Mouse (Mus musculus) heart, embryonic 15.5 days (tissue): ENCODE measurements around the gene Xirp2. TPM values are rescaled to one million over a fixed set of nuclear protein-coding genes. Genes with fewer than 3 reads are reported as not detected.

Experiments used
- ATAC-seq: fragments of 200-750 bp; cut with Nextera tagmentation; replicated peaks from 2 replicates; pipeline ENCODE4 v1.8.0; 2017; ENCODE audit warnings: low read depth, moderate TSS enrichment; ENCODE audit not compliant: insufficient number of reproducible peaks, insufficient read depth, low FRiP score
- H3K27ac ChIP-seq: fragments of 300-500 bp; sonication (generic); 2 replicates; pipeline ENCODE4 v1.5.1; 2015; ENCODE audit warnings: mild to moderate bottlenecking, inconsistent platforms
- H3K27me3 ChIP-seq: fragments of 300-500 bp; sonication (generic); 2 replicates; pipeline ENCODE4 v1.6.1; 2015; ENCODE audit warnings: inconsistent platforms
- H3K36me3 ChIP-seq: fragments of 300-500 bp; sonication (generic); 2 replicates; pipeline ENCODE4 v1.6.1; 2015; ENCODE audit warnings: mild to moderate bottlenecking, inconsistent platforms
- H3K4me1 ChIP-seq: fragments of 300-500 bp; sonication (generic); replicated peaks from 2 replicates; pipeline ENCODE4 v1.6.1; 2015; ENCODE audit warnings: inconsistent platforms
- H3K4me2 ChIP-seq: fragments of 300-500 bp; sonication (generic); 2 replicates; pipeline ENCODE4 v1.6.1; 2015; ENCODE audit warnings: inconsistent platforms, mild to moderate bottlenecking, moderate library complexity
- H3K4me3 ChIP-seq: fragments of 300-500 bp; sonication (generic); 2 replicates; pipeline ENCODE4 v1.5.1; 2015; ENCODE audit warnings: mild to moderate bottlenecking, inconsistent platforms
- H3K9ac ChIP-seq: fragments of 300-500 bp; sonication (generic); 2 replicates; pipeline ENCODE4 v1.6.1; 2015; ENCODE audit warnings: mild to moderate bottlenecking, inconsistent platforms
- H3K9me3 ChIP-seq: fragments of 300-500 bp; sonication (generic); replicated peaks from 2 replicates; pipeline ENCODE4 v1.6.1; 2016; ENCODE audit warnings: inconsistent platforms
- whole genome bisulfite sequencing: fragments of 180-500 bp; shearing (Covaris S2); methylation state at CpG from one replicate; pipeline ENCODE4 v1.1.7; 2015; ENCODE audit warnings: mixed read lengths; 5-methylcytosine and 5-hydroxymethylcytosine counted together
- polyA plus RNA-seq: library from polyadenylated mRNA; unstranded; fragments of >200 nt; fragmentation: Nextera tagmentation; extraction: Ambion mirVana; gene quantifications from 2 replicates; pipeline ENCODE4 v1.2.1, GENCODE M21; 2015

The Xirp2 gene
- polyA plus RNA-seq, 1 experiment from 2014 or later, result 0.21 TPM

DNA sequence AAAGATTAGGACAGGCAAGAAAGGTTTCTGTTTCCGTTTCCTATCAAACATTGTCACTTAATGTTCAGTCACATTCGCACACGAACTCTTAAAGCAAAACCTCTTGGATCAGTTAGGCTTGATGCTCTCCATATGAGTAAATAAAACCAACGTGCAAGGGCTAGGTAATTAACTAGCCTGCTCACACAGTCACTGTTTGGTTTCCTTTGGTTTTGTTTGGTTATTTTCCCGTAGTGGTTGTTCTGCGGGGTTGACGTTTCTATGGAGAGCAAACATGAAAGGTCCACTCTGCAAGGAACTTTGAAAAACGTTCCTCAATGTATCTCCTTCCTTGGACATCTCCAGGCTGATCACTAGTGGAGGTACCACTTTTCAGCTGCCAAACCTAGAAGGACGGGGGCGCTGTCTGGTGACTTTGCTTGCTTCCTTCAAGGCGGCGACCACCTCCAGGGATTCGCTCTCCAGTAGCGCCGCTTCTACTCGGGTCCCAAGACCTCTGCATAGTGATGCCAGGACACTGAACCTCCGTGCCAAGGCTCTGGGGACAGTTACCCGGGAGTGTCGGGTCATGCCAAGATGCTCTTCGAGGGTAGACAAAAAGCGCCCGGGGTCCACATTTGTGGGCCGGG lies 119.2 kb downstream of the Xirp2 start:
- H3K27ac ChIP-seq, result peak overlapping the region; percentile 65
- peak overlapping the region; percentile 82 for H3K4me3 ChIP-seq
- no peaks in the 10 kb centered on the region for H3K27me3 ChIP-seq
- H3K9ac ChIP-seq, result peak overlapping the region; percentile 59
- H3K9me3 ChIP-seq, result no peaks in the 10 kb centered on the region
- ATAC-seq, result peak; percentile 61
- peaks cover 17% of the 10 kb centered on the region for H3K4me1 ChIP-seq
- WGBS, result 3% methylated on average over 23 of the region's 23 CpGs
- no peaks in the 10 kb centered on the region for H3K36me3 ChIP-seq
- peak overlapping the region; percentile 96 for H3K4me2 ChIP-seq

DNA sequence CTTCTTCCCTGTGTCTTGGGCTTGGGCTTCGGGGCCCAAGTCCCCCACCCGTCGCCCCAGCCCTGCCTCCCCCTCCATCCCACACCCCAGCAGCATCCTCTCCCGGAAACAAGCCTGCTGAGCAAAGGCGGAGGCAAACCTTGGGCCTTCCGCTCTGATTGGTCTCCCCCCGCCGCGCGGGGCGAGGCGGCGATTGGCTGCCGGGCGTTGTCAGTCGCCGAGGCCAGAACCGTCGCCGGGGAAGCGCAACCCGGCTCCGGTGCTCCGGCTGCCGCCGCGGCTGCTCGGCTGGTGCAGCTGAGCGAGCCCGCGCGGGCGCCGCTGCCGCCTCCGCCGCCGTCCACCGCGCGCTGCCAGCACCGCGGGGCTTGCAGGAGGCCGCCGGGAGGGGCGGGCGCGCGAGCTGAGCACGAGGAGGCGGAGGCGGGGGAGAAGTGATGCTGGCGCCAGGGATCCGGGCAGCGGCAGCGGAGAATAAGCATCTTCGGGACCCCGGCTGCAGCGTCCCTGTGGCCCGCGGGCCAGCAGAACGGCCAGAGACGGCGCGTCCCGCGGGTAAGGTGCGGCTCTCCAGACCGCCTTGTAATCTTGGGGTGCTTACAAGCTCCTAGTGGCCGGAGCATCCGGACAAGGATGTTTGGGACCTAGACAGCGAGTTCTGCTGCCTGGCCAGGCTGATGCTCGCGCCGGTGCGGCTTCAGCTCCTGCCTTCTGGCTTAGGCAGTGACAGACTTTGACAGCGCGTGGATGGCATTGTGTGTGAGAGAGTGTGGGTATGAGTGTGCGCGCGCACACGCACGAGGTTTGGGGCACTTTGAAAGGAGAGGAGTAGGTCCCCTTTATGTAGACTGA lies 119.9 kb downstream of the Xirp2 start, which contains the start of gene B3galt1:
TSS of gene B3galt1 (plus strand) at position 392 of the 852 bp plus-strand sequence.
- Histone ChIP-seq H3K4me3 (peak within 1 kb of the TSS; percentile 82), H3K9me3 (no peaks in the 10 kb centered on the region), H3K36me3 (no peaks in the 10 kb centered on the region), H3K9ac (peak within 1 kb of the TSS; percentile 59), H3K4me2 (peak within 1 kb of the TSS; percentile 96), H3K27ac (peak within 1 kb of the TSS; percentile 65), H3K4me1 (peaks cover 17% of the 10 kb centered on the region), H3K27me3 (no peaks in the 10 kb centered on the region)
- peak; percentile 93 for ATAC-seq
- under 1% methylated on average over 83 of the region's 83 CpGs for WGBS

DNA sequence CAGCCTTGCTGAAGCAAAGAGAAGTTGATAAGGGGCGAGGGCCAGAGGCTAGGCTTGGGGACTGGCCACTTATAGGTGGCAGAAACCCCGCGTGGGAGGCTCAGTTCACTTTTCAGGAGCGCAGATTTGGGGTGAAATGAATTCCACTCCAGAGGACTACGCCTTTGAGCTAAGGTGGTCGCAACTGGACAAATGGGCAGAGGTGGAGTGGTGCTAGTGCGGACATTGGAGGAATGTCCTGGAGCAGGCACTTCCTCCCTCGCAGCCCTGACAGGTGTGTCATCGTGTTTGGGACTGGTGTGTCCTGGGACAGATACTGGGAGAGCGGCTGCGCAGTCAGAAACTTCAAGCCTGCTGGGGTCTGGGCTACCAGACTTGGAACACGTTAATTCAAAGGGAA lies 120.8 kb downstream of the Xirp2 start:
- 2% methylated on average over 12 of the region's 12 CpGs for WGBS

DNA sequence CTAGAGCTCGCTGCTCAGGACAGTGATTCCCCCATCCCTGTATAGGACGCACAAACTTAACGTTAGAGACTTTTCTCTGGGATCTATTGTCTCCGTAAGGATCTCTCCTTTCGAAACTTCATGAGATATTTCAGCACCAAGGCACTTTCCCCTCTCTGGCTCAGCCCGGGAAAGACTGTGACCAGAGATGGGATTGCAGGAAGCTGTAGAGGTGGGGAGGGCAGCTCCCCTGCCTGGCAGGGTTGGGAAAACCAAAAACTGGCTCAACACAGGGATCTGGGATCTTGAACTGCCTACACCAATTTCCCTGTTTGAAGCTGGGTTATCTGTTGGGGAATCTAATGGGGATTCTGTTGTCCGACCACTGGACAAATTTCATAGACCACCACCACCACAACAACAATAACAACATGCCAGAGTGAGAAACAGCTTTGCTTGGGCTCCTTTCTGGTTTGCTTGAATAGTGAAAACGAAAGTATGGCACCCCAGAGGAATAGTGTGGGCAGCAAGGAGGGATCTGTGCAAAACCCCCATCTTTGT lies 121.4 kb downstream of the Xirp2 start:
- Histone ChIP-seq H3K27ac (no peak overlapping the region), H3K9me3 (no peaks in the 10 kb centered on the region), H3K27me3 (no peaks in the 10 kb centered on the region), H3K4me1 (peaks cover 17% of the 10 kb centered on the region), H3K4me2 (peak overlapping the region; percentile 96), H3K9ac (peak overlapping the region; percentile 15; the same call in 1 of the 2 replicates), H3K36me3 (no peaks in the 10 kb centered on the region), H3K4me3 (peak overlapping the region; percentile 82)
- ATAC-seq, result no peak
- 18% methylated on average over 8 of the region's 8 CpGs for WGBS

More for the DNA sequence above, 120.8 kb downstream of the Xirp2 start:
- peak overlapping the region; percentile 65; the same call in 1 of the 2 replicates for H3K27ac ChIP-seq
- peak overlapping the region; percentile 82 for H3K4me3 ChIP-seq
- no peaks in the 10 kb centered on the region for H3K36me3 ChIP-seq
- H3K27me3 ChIP-seq, result no peaks in the 10 kb centered on the region
- peak overlapping the region; percentile 59 for H3K9ac ChIP-seq
- H3K4me1 ChIP-seq, result peaks cover 17% of the 10 kb centered on the region
- no peak for ATAC-seq
- H3K9me3 ChIP-seq, result no peaks in the 10 kb centered on the region
- peak overlapping the region; percentile 96 for H3K4me2 ChIP-seq

Other genes with a start within 250 kb of the Xirp2 start
- not detected in 2 replicates for gene Gm21830, start 32.3 kb upstream of the Xirp2 start, polyA plus RNA-seq
- gene Gm26727, start 12.8 kb upstream of the Xirp2 start, polyA plus RNA-seq, result not detected in 2 replicates
- 7.2 and 7.6 TPM in 2 replicates for gene B3galt1, start 119.9 kb downstream of the Xirp2 start, polyA plus RNA-seq